Mouse (Mus musculus): ENCODE results near the gene Cd40. TPM values are rescaled to one million over a fixed set of nuclear protein-coding genes. Genes with fewer than 3 reads are reported as not detected.

Cd40 gene
- polyA plus RNA-seq, 1 experiment, result 1.1 TPM

DNA sequence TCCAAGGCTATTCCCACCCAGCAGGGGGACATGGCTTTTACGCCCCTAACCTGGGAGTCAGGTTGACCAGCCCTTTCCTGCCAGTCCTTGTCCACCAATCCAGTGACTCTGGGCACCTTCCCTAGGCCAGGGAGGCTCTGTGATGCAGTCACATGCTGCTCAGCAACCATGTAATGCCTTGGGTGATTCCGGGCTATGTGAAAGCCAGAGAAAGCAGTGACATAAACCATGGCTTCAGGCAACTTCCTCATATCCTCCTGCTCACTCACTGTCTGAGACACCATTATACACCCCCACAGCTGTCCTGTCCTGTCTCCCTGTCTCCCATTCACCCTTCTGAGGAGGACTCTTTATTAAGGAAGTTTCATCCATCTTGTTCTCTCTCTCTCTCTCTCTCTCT is 35.2 kb downstream of the Cd40 start, which contains the start of gene 1700025C18Rik:
TSS of gene 1700025C18Rik (minus strand) at position 101 of the 400 bp plus-strand sequence.
- Histone ChIP-seq H3K4me3 (no peak within 1 kb of the TSS), H3K4me2 (ENCODE audit: low read depth) (no peak within 1 kb of the TSS), H3K79me2 (ENCODE audit: control insufficient read depth, insufficient read depth) (no peaks in the 10 kb centered on the region), H3K36me3 (ENCODE audit: control insufficient read depth, insufficient read depth) (no peaks in the 10 kb centered on the region), H3ac (ENCODE audit: control insufficient read depth, insufficient read length) (no peak within 1 kb of the TSS), H3K27me3 (ENCODE audit: control insufficient read depth, insufficient read depth, insufficient read length) (peaks cover 61% of the 10 kb centered on the region)
- no peak for TF ChIP-seq POLR2AphosphoS2 (IDR thresholded peaks at IDR 0.05; ENCODE audit: insufficient read length, low read depth)

DNA sequence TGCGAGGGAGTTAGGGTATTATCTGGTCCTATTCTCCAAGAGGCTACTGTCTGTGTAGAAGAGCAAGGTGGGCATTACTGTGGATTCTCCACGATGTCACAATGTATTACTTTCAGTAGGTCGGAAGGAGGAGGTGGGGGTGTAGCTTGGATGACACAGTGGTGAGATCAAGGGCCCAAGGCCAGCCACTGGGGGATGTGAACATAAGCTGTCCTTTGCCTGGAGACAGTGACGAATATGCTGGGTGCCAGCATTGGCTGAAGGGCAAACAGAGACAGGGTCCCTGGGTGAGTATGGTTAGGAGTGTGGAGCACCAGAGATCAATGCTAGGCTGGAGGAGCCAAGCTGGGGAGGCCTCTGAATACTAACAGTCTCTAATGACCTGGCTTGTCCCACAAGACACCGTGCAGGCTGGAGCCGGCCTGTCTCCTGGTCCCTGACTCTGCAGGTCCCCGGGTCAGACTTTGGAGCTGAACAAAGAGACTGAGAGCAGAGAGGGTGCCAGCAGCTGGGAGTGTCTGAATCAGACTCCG is 36.1 kb downstream of the Cd40 start:
- no peak for TF ChIP-seq E2F4 (IDR thresholded peaks at IDR 0.05; ENCODE audit: insufficient read depth)
- no peak for TF ChIP-seq POLR2A (IDR thresholded peaks at IDR 0.05; ENCODE audit: insufficient read length, low read depth)
- no peak for TF ChIP-seq REST (IDR thresholded peaks at IDR 0.05; ENCODE audit: insufficient read depth, insufficient read length)
- TF ChIP-seq POLR2AphosphoS2 (IDR thresholded peaks at IDR 0.05; ENCODE audit: insufficient read length, low read depth), result no peak
- TF ChIP-seq MYOG (IDR thresholded peaks at IDR 0.05; ENCODE audit: control insufficient read depth in 1 of 3, insufficient read depth in 1 of 3, insufficient read length in 2 of 3, low read depth in 2 of 3), result no peak
- TF ChIP-seq MAX (IDR thresholded peaks at IDR 0.05; ENCODE audit: low read depth), result no peak
- Histone ChIP-seq H3ac (ENCODE audit: control insufficient read depth, insufficient read length) (no peak overlapping the region), H3K36me3 (ENCODE audit: control insufficient read depth, insufficient read depth) (no peaks in the 10 kb centered on the region), H3K27me3 (ENCODE audit: control insufficient read depth, insufficient read depth, insufficient read length) (peaks cover 62% of the 10 kb centered on the region), H3K4me3 (no peak overlapping the region), H3K79me2 (ENCODE audit: control insufficient read depth, insufficient read depth) (no peaks in the 10 kb centered on the region), H3K4me2 (ENCODE audit: low read depth) (no peak overlapping the region)

DNA sequence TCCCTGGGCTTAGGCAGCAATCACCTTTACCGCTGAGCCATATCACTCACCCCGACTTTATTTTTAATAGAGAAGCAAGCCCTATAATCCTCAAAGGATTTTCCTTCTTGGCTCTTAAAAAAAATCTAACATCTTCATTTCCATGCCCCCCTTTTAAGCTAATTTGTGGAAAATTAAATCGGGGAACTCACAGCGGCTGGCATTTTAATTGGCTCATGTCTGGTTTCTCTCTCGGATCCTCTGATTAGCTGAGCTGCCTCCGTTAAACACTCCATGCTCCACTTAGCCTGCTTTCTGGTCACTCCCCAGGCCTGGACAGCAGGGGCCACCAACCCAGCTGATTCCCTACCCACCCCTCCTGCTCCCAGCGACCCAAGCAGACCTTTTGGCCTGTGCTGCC is 37.0 kb downstream of the Cd40 start:
- H3K27me3 ChIP-seq (ENCODE audit: control insufficient read depth, insufficient read depth, insufficient read length), result peaks cover 67% of the 10 kb centered on the region
- no peak overlapping the region for H3ac ChIP-seq (ENCODE audit: control insufficient read depth, insufficient read length)
- no peak overlapping the region for H3K4me3 ChIP-seq
- H3K79me2 ChIP-seq (ENCODE audit: control insufficient read depth, insufficient read depth), result no peaks in the 10 kb centered on the region
- no peak overlapping the region for H3K4me2 ChIP-seq (ENCODE audit: low read depth)
- TF ChIP-seq SRF (IDR thresholded peaks at IDR 0.05; ENCODE audit: control insufficient read depth, insufficient read length, low read depth) (no peak), MYOG (IDR thresholded peaks at IDR 0.05; ENCODE audit: control insufficient read depth in 1 of 3, insufficient read depth in 1 of 3, insufficient read length in 2 of 3, low read depth in 2 of 3) (no peak), TCF12 (IDR thresholded peaks at IDR 0.05; ENCODE audit: insufficient read depth, poor library complexity, severe bottlenecking) (no peak), MAX (IDR thresholded peaks at IDR 0.05; ENCODE audit: low read depth) (no peak), CEBPB (IDR thresholded peaks at IDR 0.05; ENCODE audit: insufficient read depth, poor library complexity, severe bottlenecking) (no peak), POLR2AphosphoS2 (IDR thresholded peaks at IDR 0.05; ENCODE audit: insufficient read length, low read depth) (no peak), MYOD1 (IDR thresholded peaks at IDR 0.05; ENCODE audit: control insufficient read depth in 1 of 3, insufficient read length in 2 of 3, low read depth in 2 of 3) (no peak), REST (IDR thresholded peaks at IDR 0.05; ENCODE audit: insufficient read depth, insufficient read length) (no peak), POLR2A (IDR thresholded peaks at IDR 0.05; ENCODE audit: insufficient read length, low read depth) (no peak), E2F4 (IDR thresholded peaks at IDR 0.05; ENCODE audit: insufficient read depth) (no peak), TCF3 (IDR thresholded peaks at IDR 0.05; ENCODE audit: insufficient read length, low read depth) (no peak), USF1 (IDR thresholded peaks at IDR 0.05; ENCODE audit: low read depth) (no peak)
- no peaks in the 10 kb centered on the region for H3K36me3 ChIP-seq (ENCODE audit: control insufficient read depth, insufficient read depth)

DNA sequence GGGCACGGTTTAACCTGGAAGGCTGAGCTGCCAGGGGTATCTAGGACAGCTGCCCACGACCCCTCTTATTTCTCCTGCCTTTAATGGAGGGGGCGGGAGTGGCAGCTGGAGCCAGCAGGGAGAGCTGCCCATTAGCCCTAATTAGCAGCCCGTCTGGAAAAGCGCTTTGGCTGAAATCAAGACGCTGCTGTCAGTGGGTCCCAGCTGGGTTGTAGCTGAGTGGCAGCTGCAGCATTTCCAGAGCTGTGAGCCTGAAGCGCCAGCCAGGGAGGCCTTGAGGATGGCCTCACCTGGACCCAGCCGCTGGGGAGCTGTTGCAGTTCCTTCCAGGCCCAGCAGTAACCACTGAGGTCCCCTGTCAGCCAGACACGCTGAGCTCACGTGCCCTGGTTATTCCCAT is 40.9 kb downstream of the Cd40 start:
- TF ChIP-seq REST (IDR thresholded peaks at IDR 0.05; ENCODE audit: insufficient read depth, insufficient read length) (no peak), POLR2A (IDR thresholded peaks at IDR 0.05; ENCODE audit: insufficient read length, low read depth) (no peak)
- Histone ChIP-seq H3K4me2 (ENCODE audit: low read depth) (no peak overlapping the region), H3K79me2 (ENCODE audit: control insufficient read depth, insufficient read depth) (no peaks in the 10 kb centered on the region), H3K4me3 (no peak overlapping the region), H3ac (ENCODE audit: control insufficient read depth, insufficient read length) (no peak overlapping the region), H3K36me3 (ENCODE audit: control insufficient read depth, insufficient read depth) (no peaks in the 10 kb centered on the region), H3K27me3 (ENCODE audit: control insufficient read depth, insufficient read depth, insufficient read length) (peaks cover 92% of the 10 kb centered on the region)

DNA sequence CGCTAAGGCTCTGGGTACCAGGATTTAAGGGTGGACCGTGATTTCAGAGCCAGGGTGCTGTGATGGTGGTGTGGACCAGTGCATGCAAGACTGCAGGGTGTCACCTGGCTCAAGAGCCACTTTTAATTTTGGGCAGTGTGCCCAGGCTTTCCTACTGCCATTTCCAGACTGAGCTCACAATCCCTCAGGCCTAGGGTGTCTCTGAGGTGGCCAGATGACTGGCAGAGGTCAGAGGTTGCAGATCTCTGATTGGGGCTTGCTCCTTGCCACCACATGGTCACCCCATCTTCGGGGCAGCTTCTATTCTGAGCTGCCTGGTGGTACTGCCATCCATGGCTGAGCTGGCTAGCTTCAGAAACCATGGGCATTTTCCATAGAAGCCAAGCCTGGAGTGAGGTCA is 43.4 kb downstream of the Cd40 start:
- H3K79me2 ChIP-seq (ENCODE audit: control insufficient read depth, insufficient read depth), result no peaks in the 10 kb centered on the region

More for the DNA sequence above, 43.4 kb downstream of the Cd40 start:
- Histone ChIP-seq H3K27me3 (ENCODE audit: control insufficient read depth, insufficient read depth, insufficient read length) (peaks cover 91% of the 10 kb centered on the region), H3ac (ENCODE audit: control insufficient read depth, insufficient read length) (no peak overlapping the region), H3K4me3 (no peak overlapping the region), H3K36me3 (ENCODE audit: control insufficient read depth, insufficient read depth) (no peaks in the 10 kb centered on the region), H3K4me2 (ENCODE audit: low read depth) (no peak overlapping the region)
- TF ChIP-seq MYOD1 (IDR thresholded peaks at IDR 0.05; ENCODE audit: control insufficient read depth in 1 of 3, insufficient read length in 2 of 3, low read depth in 2 of 3) (no peak), TCF3 (IDR thresholded peaks at IDR 0.05; ENCODE audit: insufficient read length, low read depth) (no peak), MYOG (IDR thresholded peaks at IDR 0.05; ENCODE audit: control insufficient read depth in 1 of 3, insufficient read depth in 1 of 3, insufficient read length in 2 of 3, low read depth in 2 of 3) (no peak), POLR2AphosphoS2 (IDR thresholded peaks at IDR 0.05; ENCODE audit: insufficient read length, low read depth) (no peak), MAX (IDR thresholded peaks at IDR 0.05; ENCODE audit: low read depth) (no peak), SRF (IDR thresholded peaks at IDR 0.05; ENCODE audit: control insufficient read depth, insufficient read length, low read depth) (no peak), REST (IDR thresholded peaks at IDR 0.05; ENCODE audit: insufficient read depth, insufficient read length) (no peak), TCF12 (IDR thresholded peaks at IDR 0.05; ENCODE audit: insufficient read depth, poor library complexity, severe bottlenecking) (no peak)
